Mouse (Mus musculus): ENCODE measurements around the gene Hnrnpa3. TPM values are rescaled to one million over a fixed set of nuclear protein-coding genes. Genes with fewer than 3 reads are reported as not detected.

Gene Hnrnpa3
- polyA plus RNA-seq, 1 experiment: 45.4 TPM

DNA sequence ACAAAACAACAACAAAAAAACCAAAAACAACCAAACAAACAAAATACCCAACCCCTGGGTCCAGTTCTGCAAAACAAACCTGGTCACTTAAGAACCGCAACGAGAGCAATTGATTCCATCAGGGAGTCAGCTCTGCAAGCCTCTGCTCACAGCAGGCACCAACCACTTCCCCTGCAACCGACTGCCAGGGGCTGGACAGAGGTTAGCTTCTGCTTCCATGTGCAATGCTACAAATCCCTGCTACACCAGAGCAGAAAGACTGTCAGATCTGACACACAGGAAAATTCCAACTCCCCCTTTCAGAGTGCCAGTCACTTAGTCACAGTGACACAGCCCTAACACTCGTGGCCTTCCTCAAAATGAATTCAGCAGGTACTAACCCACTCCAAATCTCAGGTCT, 38.9 kb downstream of the Hnrnpa3 start:
- DNase-seq: no peak
- 29% methylated on average over 4 of the region's 4 CpGs for WGBS
- TF ChIP-seq CTCF (IDR thresholded peaks at IDR 0.05; ENCODE audit: borderline replicate concordance, control insufficient read depth, extremely low read depth, insufficient read depth, low read length, poor library complexity) (no peak), POLR2A (IDR thresholded peaks at IDR 0.05; ENCODE audit: control insufficient read depth, extremely low read depth, insufficient read depth, low read length, poor library complexity) (no peak)
- Histone ChIP-seq H3K27ac (ENCODE audit: control insufficient read depth, insufficient read depth, low read length) (no peak overlapping the region; the same call in 1 of the 2 replicates), H3K4me1 (replicated peaks; ENCODE audit: control insufficient read depth, insufficient read depth, low read length) (peaks cover 24% of the 10 kb centered on the region), H3K36me3 (ENCODE audit: control insufficient read depth, insufficient read depth, low read length) (no peaks in the 10 kb centered on the region), H3K4me3 (ENCODE audit: control insufficient read depth, insufficient read depth, low read length) (no peak overlapping the region), H3K27me3 (ENCODE audit: control insufficient read depth, insufficient read depth, low read length) (no peaks in the 10 kb centered on the region)

DNA sequence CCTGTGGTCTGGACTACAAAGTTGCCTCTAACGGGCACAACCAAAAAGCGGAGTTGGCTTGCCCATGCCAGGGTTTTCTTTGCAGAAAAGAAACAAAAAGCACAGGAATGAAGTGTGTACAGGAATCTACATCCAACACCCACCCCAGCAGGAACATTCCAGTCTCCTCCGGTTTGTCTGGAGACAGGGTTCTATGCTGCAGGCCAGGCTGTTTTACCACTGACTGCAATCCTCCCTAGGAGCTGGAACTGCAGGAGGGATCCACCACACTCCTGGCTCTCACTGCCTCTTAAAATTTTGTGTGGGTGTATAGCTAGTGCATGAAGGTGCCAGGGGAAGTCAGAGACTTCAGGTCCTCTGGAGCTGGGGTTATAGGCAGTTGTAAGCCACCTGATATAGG, 39.8 kb downstream of the Hnrnpa3 start:
- H3K27ac ChIP-seq (ENCODE audit: control insufficient read depth, insufficient read depth, low read length): no peak overlapping the region
- H3K27me3 ChIP-seq (ENCODE audit: control insufficient read depth, insufficient read depth, low read length): no peaks in the 10 kb centered on the region
- 90% methylated on average over 3 of the region's 3 CpGs for WGBS
- no peak overlapping the region for H3K4me3 ChIP-seq (ENCODE audit: control insufficient read depth, insufficient read depth, low read length)
- TF ChIP-seq POLR2A (IDR thresholded peaks at IDR 0.05; ENCODE audit: control insufficient read depth, extremely low read depth, insufficient read depth, low read length, poor library complexity) (no peak), CTCF (IDR thresholded peaks at IDR 0.05; ENCODE audit: borderline replicate concordance, control insufficient read depth, extremely low read depth, insufficient read depth, low read length, poor library complexity) (no peak)
- H3K4me1 ChIP-seq (replicated peaks; ENCODE audit: control insufficient read depth, insufficient read depth, low read length): peaks cover 22% of the 10 kb centered on the region
- H3K36me3 ChIP-seq (ENCODE audit: control insufficient read depth, insufficient read depth, low read length): no peaks in the 10 kb centered on the region
- no peak for DNase-seq

DNA sequence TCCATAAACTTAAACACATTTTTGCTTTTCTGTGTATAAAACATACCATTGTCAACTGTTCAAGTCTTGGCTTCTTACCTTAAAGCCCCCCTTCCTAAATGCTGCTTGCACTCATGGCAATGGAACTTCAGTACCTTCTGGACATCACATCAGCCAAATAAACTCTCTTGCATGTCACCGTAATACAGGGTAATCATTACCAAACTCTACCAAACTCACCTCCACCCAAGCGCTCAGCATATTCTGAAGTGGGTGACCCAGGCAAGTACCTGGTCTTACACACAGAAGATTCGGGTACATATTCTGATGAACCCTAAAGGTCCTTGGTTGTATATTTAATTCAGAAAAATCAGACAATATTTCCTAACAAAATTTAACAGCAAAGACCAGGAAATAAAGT, 41.5 kb downstream of the Hnrnpa3 start:
- Histone ChIP-seq H3K4me1 (replicated peaks; ENCODE audit: control insufficient read depth, insufficient read depth, low read length) (peaks cover 26% of the 10 kb centered on the region), H3K27ac (ENCODE audit: control insufficient read depth, insufficient read depth, low read length) (no peak overlapping the region), H3K36me3 (ENCODE audit: control insufficient read depth, insufficient read depth, low read length) (no peaks in the 10 kb centered on the region), H3K27me3 (ENCODE audit: control insufficient read depth, insufficient read depth, low read length) (no peaks in the 10 kb centered on the region), H3K4me3 (ENCODE audit: control insufficient read depth, insufficient read depth, low read length) (no peak overlapping the region)
- no peak for DNase-seq
- TF ChIP-seq POLR2A (IDR thresholded peaks at IDR 0.05; ENCODE audit: control insufficient read depth, extremely low read depth, insufficient read depth, low read length, poor library complexity) (no peak), CTCF (IDR thresholded peaks at IDR 0.05; ENCODE audit: borderline replicate concordance, control insufficient read depth, extremely low read depth, insufficient read depth, low read length, poor library complexity) (no peak)
- WGBS: 97% methylated on average over 3 of the region's 3 CpGs

DNA sequence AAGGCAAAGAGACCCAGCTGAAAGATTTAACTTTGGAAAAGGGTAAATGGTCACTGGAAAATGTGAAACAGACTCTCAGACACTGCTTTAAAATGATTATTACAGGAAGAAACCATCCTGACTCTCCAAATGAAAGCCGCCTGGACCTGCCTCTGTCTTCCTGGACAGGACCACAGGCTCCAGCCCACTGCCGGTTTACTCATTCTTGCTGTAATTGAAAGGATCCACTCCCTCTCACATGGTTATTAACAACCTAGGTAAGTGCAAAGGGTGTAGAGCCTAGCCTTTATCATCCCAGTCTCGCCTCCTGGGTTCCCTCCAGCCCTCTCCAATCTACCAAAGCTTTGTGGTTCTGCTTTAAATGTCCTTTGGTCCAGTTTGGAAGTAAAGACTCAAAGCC, 42.1 kb downstream of the Hnrnpa3 start:
- no peak overlapping the region for H3K27ac ChIP-seq (ENCODE audit: control insufficient read depth, insufficient read depth, low read length)
- H3K36me3 ChIP-seq (ENCODE audit: control insufficient read depth, insufficient read depth, low read length): no peaks in the 10 kb centered on the region
- no peak for TF ChIP-seq POLR2A (IDR thresholded peaks at IDR 0.05; ENCODE audit: control insufficient read depth, extremely low read depth, insufficient read depth, low read length, poor library complexity)
- no peak for TF ChIP-seq CTCF (IDR thresholded peaks at IDR 0.05; ENCODE audit: borderline replicate concordance, control insufficient read depth, extremely low read depth, insufficient read depth, low read length, poor library complexity)
- H3K4me1 ChIP-seq (replicated peaks; ENCODE audit: control insufficient read depth, insufficient read depth, low read length): peaks cover 27% of the 10 kb centered on the region
- no peaks in the 10 kb centered on the region for H3K27me3 ChIP-seq (ENCODE audit: control insufficient read depth, insufficient read depth, low read length)
- H3K4me3 ChIP-seq (ENCODE audit: control insufficient read depth, insufficient read depth, low read length): no peak overlapping the region
- WGBS: 94% methylated on average over 3 of the region's 3 CpGs
- DNase-seq: no peak

DNA sequence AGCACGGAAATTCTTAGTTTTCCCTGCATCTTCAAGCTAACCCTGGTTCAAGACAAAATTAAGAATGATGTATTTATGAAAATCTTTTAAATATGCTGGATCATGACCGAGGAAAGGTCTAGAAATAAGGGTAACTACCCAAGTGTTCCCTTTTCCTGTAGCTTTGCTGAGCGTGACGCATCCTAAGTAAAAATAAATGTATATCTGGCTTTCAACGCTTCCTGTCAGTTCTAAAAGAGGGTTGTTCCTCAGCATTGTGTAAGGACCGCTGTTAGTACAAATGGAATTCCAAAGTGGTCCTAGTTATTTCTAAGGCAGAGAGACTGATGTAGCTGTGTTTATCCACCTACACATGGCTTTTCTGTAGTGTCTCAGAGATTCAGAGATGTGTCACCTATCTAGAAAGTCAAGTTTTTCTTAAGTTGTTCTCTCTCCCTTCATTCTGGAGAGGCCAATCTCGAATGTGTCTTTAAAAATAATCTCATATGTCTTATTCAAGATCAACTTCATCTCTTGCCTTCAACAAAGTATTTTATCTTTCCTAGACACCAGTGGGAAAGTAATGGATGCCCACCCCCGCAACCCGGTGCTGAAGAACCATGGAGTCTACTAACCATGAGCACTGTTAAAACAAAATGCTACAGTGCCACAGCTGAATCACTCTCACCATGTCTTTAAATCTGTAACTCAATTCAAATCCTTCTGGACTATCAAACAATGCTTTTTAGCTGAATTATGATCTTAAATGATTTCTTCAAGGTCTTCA, 42.9 kb downstream of the Hnrnpa3 start:
- no peak for TF ChIP-seq CTCF (IDR thresholded peaks at IDR 0.05; ENCODE audit: borderline replicate concordance, control insufficient read depth, extremely low read depth, insufficient read depth, low read length, poor library complexity)
- no peak for TF ChIP-seq POLR2A (IDR thresholded peaks at IDR 0.05; ENCODE audit: control insufficient read depth, extremely low read depth, insufficient read depth, low read length, poor library complexity)
- no peak overlapping the region for H3K4me3 ChIP-seq (ENCODE audit: control insufficient read depth, insufficient read depth, low read length)
- 77% methylated on average over 9 of the region's 9 CpGs for WGBS
- H3K27me3 ChIP-seq (ENCODE audit: control insufficient read depth, insufficient read depth, low read length): no peaks in the 10 kb centered on the region
- H3K27ac ChIP-seq (ENCODE audit: control insufficient read depth, insufficient read depth, low read length): no peak overlapping the region
- no peaks in the 10 kb centered on the region for H3K36me3 ChIP-seq (ENCODE audit: control insufficient read depth, insufficient read depth, low read length)
- H3K4me1 ChIP-seq (replicated peaks; ENCODE audit: control insufficient read depth, insufficient read depth, low read length): peaks cover 23% of the 10 kb centered on the region
- no peak for DNase-seq

DNA sequence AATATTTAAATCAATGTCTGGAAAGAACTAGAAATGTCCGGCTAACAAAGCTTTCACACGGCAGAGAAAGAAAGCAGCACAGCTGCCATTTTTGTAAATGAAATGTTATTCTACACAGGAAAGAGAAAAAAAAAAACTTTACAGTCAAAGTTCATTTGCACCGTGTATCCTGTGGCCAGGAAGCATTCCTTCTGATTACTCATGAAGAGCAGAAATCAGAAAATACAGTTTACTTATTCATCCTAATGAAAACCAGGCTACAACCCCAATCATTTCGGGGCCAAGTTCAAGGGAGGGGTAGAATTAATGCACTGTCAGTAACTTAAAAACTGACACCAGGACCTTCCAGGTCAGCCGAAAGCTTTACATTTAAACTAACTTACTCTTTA, 43.5 kb downstream of the Hnrnpa3 start:
- TF ChIP-seq CTCF (IDR thresholded peaks at IDR 0.05; ENCODE audit: borderline replicate concordance, control insufficient read depth, extremely low read depth, insufficient read depth, low read length, poor library complexity) (no peak), POLR2A (IDR thresholded peaks at IDR 0.05; ENCODE audit: control insufficient read depth, extremely low read depth, insufficient read depth, low read length, poor library complexity) (no peak)
- Histone ChIP-seq H3K36me3 (ENCODE audit: control insufficient read depth, insufficient read depth, low read length) (no peaks in the 10 kb centered on the region), H3K27me3 (ENCODE audit: control insufficient read depth, insufficient read depth, low read length) (no peaks in the 10 kb centered on the region), H3K27ac (ENCODE audit: control insufficient read depth, insufficient read depth, low read length) (no peak overlapping the region; the same call in 1 of the 2 replicates), H3K4me3 (ENCODE audit: control insufficient read depth, insufficient read depth, low read length) (no peak overlapping the region), H3K4me1 (replicated peaks; ENCODE audit: control insufficient read depth, insufficient read depth, low read length) (peaks cover 19% of the 10 kb centered on the region)
- DNase-seq: no peak
- 21% methylated on average over 5 of the region's 5 CpGs for WGBS
